Comparison of ENCODE assay signal across 11 mouse cellular contexts in genomic region chr1:180815371-180816024, GRCm38 (mm10). TPM values are rescaled to one million over a fixed set of nuclear protein-coding genes. Genes with fewer than 3 reads are reported as not detected.
DNase-seq lines count a peak whose midpoint lies in the region; ATAC-seq lines count a peak whose summit lies in the region.
"Had no signal": no experiment of that assay in that cellular context is flagged by ENCODE, and none has a peak within 500 bp of the region (broad histone marks: within the 10 kb centered on the region; RNA-seq: fewer than 3 reads in every experiment).

No protein-coding gene starts in this region.

- no peaks in the 10 kb centered on the region for H3K36me3 ChIP-seq in hindbrain, embryonic 15.5 days
- H3K36me3 ChIP-seq in neural tube, embryonic 15.5 days = 0 out of 2 replicates have a peak, but pooled peaks cover 3% of the 10 kb centered on the region

- H3K27ac ChIP-seq in hindbrain, embryonic 15.5 days (replicated peaks) = peak overlapping the region; percentile 16
- H3K27ac ChIP-seq in neural tube, embryonic 15.5 days (replicated peaks) = peak overlapping the region; percentile 99

- ATAC-seq in hindbrain, embryonic 15.5 days (ENCODE audit: low FRiP score, low read depth) = no peak
- ATAC-seq in neural tube, embryonic 15.5 days (ENCODE audit: low FRiP score) = no peak
- ATAC-seq: intestine, postnatal 0 days had no signal

- 33% methylated on average over 12 of the region's 12 CpGs for WGBS in hindbrain, embryonic 15.5 days
- WGBS in neural tube, embryonic 15.5 days = 43% methylated on average over 12 of the region's 12 CpGs

- peak overlapping the region; percentile 14 for H3K4me2 ChIP-seq in hindbrain, embryonic 15.5 days
- peak overlapping the region; percentile 37 for H3K4me2 ChIP-seq in neural tube, embryonic 15.5 days

- peaks cover 28% of the 10 kb centered on the region for H3K4me1 ChIP-seq in hindbrain, embryonic 15.5 days (replicated peaks)
- peaks cover 28% of the 10 kb centered on the region for H3K4me1 ChIP-seq in neural tube, embryonic 15.5 days

- peak; percentile 29 for DNase-seq in embryo, embryonic 11 days
- DNase-seq in embryo, embryonic 9.5 days (ENCODE audit: extremely low spot score) = no peak
- peak; percentile 17 for DNase-seq in right cerebral cortex, postnatal 4 days
- DNase-seq in right cerebral cortex, adult 18-20 months = no peak
- no peak for DNase-seq in spleen, postnatal 14 days (ENCODE audit: low spot score in 2 of 2)
- no peak for DNase-seq in adrenal gland, postnatal 25 days
- DNase-seq: gastrocnemius, postnatal 10 days; layer of hippocampus, postnatal 36 days had no signal

- no peaks in the 10 kb centered on the region for H3K27me3 ChIP-seq in hindbrain, embryonic 15.5 days
- H3K27me3 ChIP-seq in neural tube, embryonic 15.5 days (replicated peaks) = no peaks in the 10 kb centered on the region

- no peaks in the 10 kb centered on the region for H3K9me3 ChIP-seq in hindbrain, embryonic 15.5 days
- no peaks in the 10 kb centered on the region for H3K9me3 ChIP-seq in neural tube, embryonic 15.5 days (replicated peaks)

- H3K4me3 ChIP-seq in hindbrain, embryonic 15.5 days = no peak overlapping the region; the same call in 1 of the 2 replicates
- no peak overlapping the region for H3K4me3 ChIP-seq in neural tube, embryonic 15.5 days (replicated peaks)

- H3K9ac ChIP-seq in hindbrain, embryonic 15.5 days = peak overlapping the region; percentile 32; the same call in 1 of the 2 replicates
- no peak overlapping the region for H3K9ac ChIP-seq in neural tube, embryonic 15.5 days (replicated peaks)

RNA-seq across cellular contexts. Expression of gene H3f3a, which starts 1.8 kb away (rescaled TPM):
- polyA plus RNA-seq in hindbrain, embryonic 15.5 days (2015; fragmentation: Nextera tagmentation; extraction: Ambion mirVana) = 2,665 and 2,688 TPM in 2 replicates
- polyA plus RNA-seq in neural tube, embryonic 15.5 days (2015; fragmentation: Nextera tagmentation; extraction: Ambion mirVana) = 2,562 and 2,745 TPM in 2 replicates
- 739 and 836 TPM in 2 replicates for total RNA-seq in adrenal gland, postnatal 25 days (2021)

RNA-seq across cellular contexts. Expression of gene Sde2, which starts 35.4 kb away (rescaled TPM):
- 26.6 and 29.3 TPM in 2 replicates for polyA plus RNA-seq in hindbrain, embryonic 15.5 days (2015; fragmentation: Nextera tagmentation; extraction: Ambion mirVana)
- 28.0 and 30.8 TPM in 2 replicates for polyA plus RNA-seq in neural tube, embryonic 15.5 days (2015; fragmentation: Nextera tagmentation; extraction: Ambion mirVana)
- 21.7 and 26.0 TPM in 2 replicates for total RNA-seq in adrenal gland, postnatal 25 days (2021)

Comparison
In these comparisons a context has a peak if more than half of its experiments do, and no peak if none do; other contexts are left out.
1. DNase-seq: peak in embryo, embryonic 11 days (single experiment) and right cerebral cortex, postnatal 4 days (single experiment); none in embryo, embryonic 9.5 days (single experiment), right cerebral cortex, adult 18-20 months (single experiment), spleen, postnatal 14 days (0 of 2) and adrenal gland, postnatal 25 days (single experiment).